Mouse (Mus musculus): Measurements from ENCODE around the gene Nrip3. TPM values are rescaled to one million over a fixed set of nuclear protein-coding genes. Genes with fewer than 3 reads are reported as not detected.

Gene Nrip3
- polyA plus RNA-seq, 1 experiment from 2014 or later, result 2.6 TPM

DNA sequence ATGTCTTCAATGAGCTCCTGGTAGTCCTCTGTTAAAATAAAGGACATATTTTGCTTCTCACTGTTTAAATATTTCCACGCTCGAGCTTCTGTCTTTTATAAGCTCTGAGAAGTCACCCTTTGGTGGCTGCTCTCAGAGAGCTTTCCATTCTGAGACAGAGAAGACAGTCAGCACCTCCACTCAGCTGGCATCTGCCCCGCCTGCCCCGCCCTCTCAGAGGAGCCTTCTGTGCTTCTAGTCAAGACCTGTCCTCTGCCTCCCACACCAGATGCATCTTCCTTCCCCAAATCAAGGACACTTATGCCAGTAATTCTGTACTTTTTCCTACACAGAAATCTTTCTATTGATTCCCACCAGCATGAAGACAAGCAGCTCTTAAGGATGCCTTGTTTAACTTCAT, 18.8 kb upstream of the Nrip3 start:
- H3K27ac ChIP-seq (replicated peaks), result no peak overlapping the region
- H3K9ac ChIP-seq, result no peak overlapping the region
- no peak overlapping the region for H3K4me3 ChIP-seq (replicated peaks)
- H3K4me1 ChIP-seq, result 0 out of 2 replicates have a peak, but pooled peaks cover 2% of the 10 kb centered on the region
- no peak overlapping the region for H3K4me2 ChIP-seq (replicated peaks)
- ATAC-seq (ENCODE audit: insufficient number of reproducible peaks, low FRiP score, low TSS enrichment, low read depth), result no peak
- no peaks in the 10 kb centered on the region for H3K9me3 ChIP-seq (replicated peaks)
- no peaks in the 10 kb centered on the region for H3K36me3 ChIP-seq
- H3K27me3 ChIP-seq, result no peaks in the 10 kb centered on the region
- 76% methylated on average over 4 of the region's 4 CpGs for WGBS

DNA sequence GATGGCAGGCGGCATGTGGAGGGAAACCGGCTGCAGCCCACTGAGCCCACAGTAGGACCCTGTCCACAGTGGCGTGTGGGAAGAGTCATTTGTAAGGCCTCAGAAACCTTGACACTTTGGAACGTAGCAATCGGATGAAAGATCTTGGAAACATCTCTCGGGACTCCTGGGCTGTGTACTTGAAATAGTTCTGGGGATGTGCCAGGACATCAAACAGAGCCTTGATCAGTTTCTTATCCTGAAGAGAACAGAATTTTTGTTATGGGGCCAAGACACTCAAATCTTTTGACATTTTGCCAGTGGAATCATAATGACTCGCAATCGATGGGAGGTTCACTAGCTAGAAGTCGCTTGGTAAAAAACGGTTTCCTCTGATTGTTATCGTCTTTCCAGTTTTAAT, 17.3 kb upstream of the Nrip3 start:
- no peaks in the 10 kb centered on the region for H3K9me3 ChIP-seq (replicated peaks)
- H3K4me2 ChIP-seq (replicated peaks), result no peak overlapping the region
- no peaks in the 10 kb centered on the region for H3K27me3 ChIP-seq
- 64% methylated on average over 11 of the region's 11 CpGs for WGBS
- no peak overlapping the region for H3K4me3 ChIP-seq (replicated peaks)
- ATAC-seq (ENCODE audit: insufficient number of reproducible peaks, low FRiP score, low TSS enrichment, low read depth), result no peak
- H3K27ac ChIP-seq (replicated peaks), result no peak overlapping the region
- H3K36me3 ChIP-seq, result no peaks in the 10 kb centered on the region
- H3K9ac ChIP-seq, result no peak overlapping the region
- 0 out of 2 replicates have a peak, but pooled peaks cover 11% of the 10 kb centered on the region for H3K4me1 ChIP-seq

DNA sequence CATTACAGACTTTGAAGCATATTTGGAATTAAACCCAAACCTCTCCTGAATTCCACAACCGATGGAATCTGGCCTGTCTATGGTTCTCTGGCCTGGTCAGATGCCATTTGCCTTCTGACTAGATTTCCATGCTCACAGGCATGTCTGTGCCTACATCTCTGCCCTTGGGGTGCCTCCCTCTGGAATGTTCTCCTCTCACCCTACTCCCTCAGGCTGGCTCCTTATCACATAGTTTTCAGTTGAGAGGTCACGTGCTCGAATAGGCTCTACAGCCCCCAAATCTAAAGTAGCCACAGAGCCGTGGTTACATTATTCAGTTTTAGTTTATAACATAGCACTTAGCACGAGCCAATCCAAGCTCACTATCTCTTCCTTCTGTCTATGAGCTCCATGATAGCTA, 13.7 kb upstream of the Nrip3 start:
- no peak overlapping the region for H3K9ac ChIP-seq
- 58% methylated on average over 5 of the region's 5 CpGs for WGBS
- H3K4me1 ChIP-seq, result 0 out of 2 replicates have a peak, but pooled peaks cover 11% of the 10 kb centered on the region
- no peak for ATAC-seq (ENCODE audit: insufficient number of reproducible peaks, low FRiP score, low TSS enrichment, low read depth)
- H3K4me3 ChIP-seq (replicated peaks), result no peak overlapping the region
- no peak overlapping the region for H3K4me2 ChIP-seq (replicated peaks)
- H3K27ac ChIP-seq (replicated peaks), result no peak overlapping the region
- H3K36me3 ChIP-seq, result no peaks in the 10 kb centered on the region
- H3K27me3 ChIP-seq, result no peaks in the 10 kb centered on the region
- H3K9me3 ChIP-seq (replicated peaks), result no peaks in the 10 kb centered on the region

GRCm38 (mm10) chr7:109794556-109794955, 12.7 kb upstream of the Nrip3 start:
- Histone ChIP-seq H3K36me3 (no peaks in the 10 kb centered on the region), H3K27me3 (no peaks in the 10 kb centered on the region), H3K4me2 (replicated peaks) (no peak overlapping the region), H3K9me3 (replicated peaks) (no peaks in the 10 kb centered on the region), H3K27ac (replicated peaks) (no peak overlapping the region), H3K4me1 (0 out of 2 replicates have a peak, but pooled peaks cover 11% of the 10 kb centered on the region), H3K4me3 (replicated peaks) (no peak overlapping the region), H3K9ac (no peak overlapping the region)
- no peak for ATAC-seq (ENCODE audit: insufficient number of reproducible peaks, low FRiP score, low TSS enrichment, low read depth)
- 36% methylated on average over 2 of the region's 2 CpGs for WGBS

GRCm38 (mm10) chr7:109792759-109793158, 10.9 kb upstream of the Nrip3 start:
- 76% methylated on average over 2 of the region's 2 CpGs for WGBS
- H3K4me3 ChIP-seq (replicated peaks), result no peak overlapping the region
- no peak overlapping the region for H3K4me2 ChIP-seq (replicated peaks)
- H3K9me3 ChIP-seq (replicated peaks), result no peaks in the 10 kb centered on the region
- no peaks in the 10 kb centered on the region for H3K27me3 ChIP-seq
- no peak for ATAC-seq (ENCODE audit: insufficient number of reproducible peaks, low FRiP score, low TSS enrichment, low read depth)
- H3K9ac ChIP-seq, result no peak overlapping the region
- no peak overlapping the region for H3K27ac ChIP-seq (replicated peaks)
- no peaks in the 10 kb centered on the region for H3K36me3 ChIP-seq
- H3K4me1 ChIP-seq, result 0 out of 2 replicates have a peak, but pooled peaks cover 11% of the 10 kb centered on the region

GRCm38 (mm10) chr7:109790818-109791217, 9.0 kb upstream of the Nrip3 start:
- no peak overlapping the region for H3K27ac ChIP-seq (replicated peaks)
- H3K4me2 ChIP-seq (replicated peaks), result no peak overlapping the region
- H3K27me3 ChIP-seq, result no peaks in the 10 kb centered on the region
- no peaks in the 10 kb centered on the region for H3K9me3 ChIP-seq (replicated peaks)
- H3K4me1 ChIP-seq, result 0 out of 2 replicates have a peak, but pooled peaks cover 11% of the 10 kb centered on the region
- H3K4me3 ChIP-seq (replicated peaks), result no peak overlapping the region
- no peak for ATAC-seq (ENCODE audit: insufficient number of reproducible peaks, low FRiP score, low TSS enrichment, low read depth)
- no peaks in the 10 kb centered on the region for H3K36me3 ChIP-seq
- no peak overlapping the region for H3K9ac ChIP-seq
- 46% methylated on average over 3 of the region's 3 CpGs for WGBS

DNA sequence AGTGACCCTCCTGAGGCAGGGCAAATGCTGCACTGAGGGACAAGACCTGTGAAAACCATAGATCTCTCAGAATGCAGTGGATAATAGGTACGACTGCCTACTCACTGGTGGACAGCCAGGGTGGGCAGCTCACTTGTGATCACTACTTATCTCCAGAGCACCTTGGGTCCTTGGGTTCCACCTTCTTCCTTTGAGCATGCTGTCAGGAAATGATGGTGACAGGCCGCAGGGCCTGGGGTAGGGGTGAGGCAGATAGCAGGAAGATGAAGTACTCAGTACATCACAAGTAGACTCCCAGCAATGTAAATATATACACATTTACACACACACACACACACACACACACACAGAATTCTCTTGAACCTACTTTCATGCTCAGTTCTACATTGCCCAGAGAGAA, 6.0 kb upstream of the Nrip3 start:
- WGBS, result 78% methylated on average over 2 of the region's 2 CpGs

DNA sequence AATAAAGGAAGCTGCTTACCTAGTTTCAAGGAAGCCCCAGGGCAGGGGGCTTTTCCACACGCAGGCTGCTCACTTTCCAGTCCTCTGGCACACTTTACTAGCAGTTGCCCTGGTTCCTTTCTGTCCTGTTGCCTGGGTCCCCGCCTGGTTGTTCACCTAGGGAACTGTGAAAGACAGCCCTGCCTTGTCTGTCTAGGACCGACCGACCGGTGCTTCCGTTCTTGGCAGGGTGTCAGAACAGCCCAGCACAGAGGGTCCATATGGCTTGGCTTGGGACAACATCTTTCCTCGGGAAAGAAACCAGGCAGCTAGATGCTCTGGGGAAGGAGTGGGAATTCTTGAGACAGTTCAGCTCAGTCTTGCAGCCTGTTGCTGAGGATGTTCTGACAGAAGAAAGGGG, 1.5 kb upstream of the Nrip3 start:
- Histone ChIP-seq H3K27ac (replicated peaks) (no peak overlapping the region), H3K36me3 (no peaks in the 10 kb centered on the region), H3K4me1 (peaks cover 19% of the 10 kb centered on the region), H3K4me3 (replicated peaks) (no peak overlapping the region), H3K9me3 (replicated peaks) (no peaks in the 10 kb centered on the region), H3K4me2 (replicated peaks) (no peak overlapping the region), H3K27me3 (peaks cover 49% of the 10 kb centered on the region), H3K9ac (no peak overlapping the region)
- no peak for ATAC-seq (ENCODE audit: insufficient number of reproducible peaks, low FRiP score, low TSS enrichment, low read depth)
- 33% methylated on average over 7 of the region's 7 CpGs for WGBS

More for the DNA sequence above, 6.0 kb upstream of the Nrip3 start:
- H3K27me3 ChIP-seq, result peaks cover 9% of the 10 kb centered on the region
- no peaks in the 10 kb centered on the region for H3K36me3 ChIP-seq
- ATAC-seq (ENCODE audit: insufficient number of reproducible peaks, low FRiP score, low TSS enrichment, low read depth), result no peak
- H3K27ac ChIP-seq (replicated peaks), result no peak overlapping the region
- H3K4me3 ChIP-seq (replicated peaks), result no peak overlapping the region
- H3K4me1 ChIP-seq, result 0 out of 2 replicates have a peak, but pooled peaks cover 5% of the 10 kb centered on the region
- H3K4me2 ChIP-seq (replicated peaks), result no peak overlapping the region
- no peak overlapping the region for H3K9ac ChIP-seq
- H3K9me3 ChIP-seq (replicated peaks), result no peaks in the 10 kb centered on the region

DNA sequence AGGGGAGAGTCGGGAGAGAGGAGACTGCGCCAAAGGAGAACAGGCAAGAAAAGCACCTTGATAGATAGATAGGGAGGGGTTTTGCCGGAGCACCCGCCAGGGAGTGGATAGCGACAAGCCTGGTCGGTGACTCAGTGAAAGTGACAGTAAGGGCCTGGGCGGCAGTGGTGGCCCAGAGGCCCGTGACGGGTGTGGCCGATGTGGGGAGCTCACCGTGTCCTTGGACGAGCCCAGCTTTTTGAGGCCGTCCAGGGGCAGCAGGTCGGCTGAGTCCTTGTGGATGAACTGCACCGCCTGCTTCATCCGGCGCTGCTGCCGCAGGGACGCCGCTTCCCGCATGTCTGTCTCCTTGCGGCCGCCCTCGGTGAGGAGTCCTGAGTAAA, 747 bp downstream of the Nrip3 start:
- H3K27me3 ChIP-seq, result peaks cover 53% of the 10 kb centered on the region
- H3K9ac ChIP-seq, result no peak overlapping the region
- no peaks in the 10 kb centered on the region for H3K9me3 ChIP-seq (replicated peaks)
- peak; percentile 40; the same call in 1 of the 2 replicates for ATAC-seq (ENCODE audit: insufficient number of reproducible peaks, low FRiP score, low TSS enrichment, low read depth)
- WGBS, result under 1% methylated on average over 24 of the region's 24 CpGs
- peak overlapping the region; percentile 49 for H3K4me3 ChIP-seq (replicated peaks)
- no peaks in the 10 kb centered on the region for H3K36me3 ChIP-seq
- H3K27ac ChIP-seq (replicated peaks), result no peak overlapping the region
- H3K4me2 ChIP-seq (replicated peaks), result peak overlapping the region; percentile 99
- H3K4me1 ChIP-seq, result peaks cover 19% of the 10 kb centered on the region

DNA sequence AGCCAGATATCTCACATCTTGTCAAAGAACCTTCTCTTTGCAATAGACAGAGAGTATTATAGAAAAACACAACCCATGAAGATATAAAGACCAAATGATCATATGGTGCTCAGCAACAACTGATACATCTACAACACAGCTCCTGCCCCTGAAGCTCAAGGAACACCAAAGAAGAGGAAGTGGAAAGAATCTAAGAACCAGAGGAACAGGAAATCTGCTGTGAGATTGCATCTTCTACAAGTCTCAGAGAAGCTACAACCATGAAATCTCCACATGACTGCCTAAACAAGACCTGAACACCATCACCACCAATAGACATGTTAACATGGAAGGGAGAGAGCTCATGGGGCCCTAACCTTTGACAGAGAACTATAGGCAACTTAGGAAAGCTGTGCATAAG, 9.6 kb downstream of the Nrip3 start:
- Histone ChIP-seq H3K36me3 (no peaks in the 10 kb centered on the region), H3K4me1 (no peaks in the 10 kb centered on the region), H3K27me3 (no peaks in the 10 kb centered on the region), H3K4me3 (replicated peaks) (no peak overlapping the region), H3K27ac (replicated peaks) (no peak overlapping the region), H3K4me2 (replicated peaks) (no peak overlapping the region), H3K9ac (no peak overlapping the region), H3K9me3 (replicated peaks) (no peaks in the 10 kb centered on the region)
- ATAC-seq (ENCODE audit: insufficient number of reproducible peaks, low FRiP score, low TSS enrichment, low read depth), result no peak

- WGBS, result 58% methylated on average over 2 of the region's 2 CpGs
- Histone ChIP-seq H3K4me3 (replicated peaks) (no peak overlapping the region), H3K4me1 (no peaks in the 10 kb centered on the region), H3K36me3 (no peaks in the 10 kb centered on the region), H3K27me3 (no peaks in the 10 kb centered on the region), H3K27ac (replicated peaks) (no peak overlapping the region), H3K9ac (no peak overlapping the region), H3K9me3 (replicated peaks) (no peaks in the 10 kb centered on the region), H3K4me2 (replicated peaks) (no peak overlapping the region)
- ATAC-seq (ENCODE audit: insufficient number of reproducible peaks, low FRiP score, low TSS enrichment, low read depth), result no peak
These were observed 13.0 kb downstream of the Nrip3 start for GRCm38 (mm10) chr7:109768699-109769383.

Measured in embryonic facial prominence, embryonic 15.5 days (tissue).